Mouse (Mus musculus) heart, postnatal 14 days (tissue): ENCODE measurements around the gene Ppp1r3f. TPM values are rescaled to one million over a fixed set of nuclear protein-coding genes. Genes with fewer than 3 reads are reported as not detected.

Source experiments
- DNase-seq, 2 experiments: peaks; one replicate each; pipeline ENCODE4 v3.0.0; 2021 to 2022
- intact Hi-C: fragments of 180-260 bp; cut with DNase I; formaldehyde crosslinking; loops from one replicate; pipeline ENCODE4 v1.15.1; 2025
- long read RNA-seq, 2 experiments: library from polyadenylated mRNA; stranded (forward); transcript quantifications; one replicate each; pipeline ENCODE4 v2.0.0; 2021
- total RNA-seq, 2 experiments: library from RNA; stranded (reverse); gene quantifications; 2 replicates each; pipeline ENCODE4 v1.2.3; 2021

Gene Ppp1r3f
- total RNA-seq = 1 to 10 TPM; 2.3 to 2.6 TPM
- long read RNA-seq, experiment 1, partial matches to known transcripts = 0 of 2 reads
- long read RNA-seq, experiment 1, other reads (novel, unspliced or antisense) = 0 of 2 reads
- long read RNA-seq, experiment 2, full-length matches to known transcripts = 4 of 4 reads
- long read RNA-seq, experiment 2, partial matches to known transcripts = 0 of 4 reads
- long read RNA-seq, experiment 2, other reads (novel, unspliced or antisense) = 0 of 4 reads

GRCm38 (mm10) chrX:7574087-7574884 lies at the start of gene Ppp1r3f:
Gene Ppp1r3f, minus strand, starts transcription at chrX:7574283.
- intact Hi-C loops = loop anchor here (2.0 to 5.0 kb wide), 2 partner anchors 31 to 78 kb away; partner anchors contain the start of gene Ccdc22
- DNase-seq = peak; percentile 86 to 88

- no peak for DNase-seq
- intact Hi-C loops = no loop called here
Measured at GRCm38 (mm10) chrX:7617889-7618551, 43.9 kb upstream of the Ppp1r3f start.

- intact Hi-C loops = no loop called here
- no peak for DNase-seq
Measured at GRCm38 (mm10) chrX:7610536-7611258, 36.6 kb upstream of the Ppp1r3f start.

GRCm38 (mm10) chrX:7610035-7610434 lies 36.0 kb upstream of the Ppp1r3f start:
- DNase-seq = no peak
- intact Hi-C loops = no loop called here

GRCm38 (mm10) chrX:7606783-7607182 lies 32.7 kb upstream of the Ppp1r3f start, which contains the start of gene Cacna1f:
Gene Cacna1f, plus strand, starts transcription at chrX:7607083.
- no peak for DNase-seq
- intact Hi-C loops = no loop called here

- intact Hi-C loops = loop anchor here (2.0 kb wide), 1 partner anchor 31 kb away; the partner anchor contains the start of gene Ppp1r3f
- no peak for DNase-seq
Measured at GRCm38 (mm10) chrX:7605575-7605941, 31.5 kb upstream of the Ppp1r3f start.

- intact Hi-C loops = loop anchor here (2.0 kb wide), 1 partner anchor 30 kb away; the partner anchor contains the start of gene Ppp1r3f
- DNase-seq = peak; percentile 78 to 84
Measured at GRCm38 (mm10) chrX:7604879-7605574, 30.9 kb upstream of the Ppp1r3f start, which contains the start of gene Ccdc22. Gene Ccdc22, minus strand, starts transcription at chrX:7605517.

- intact Hi-C loops = loop anchor here (2.0 kb wide), 1 partner anchor 29 kb away; the partner anchor contains the start of gene Ppp1r3f
- no peak for DNase-seq
Measured at GRCm38 (mm10) chrX:7604004-7604403, 29.9 kb upstream of the Ppp1r3f start.

- no peak for DNase-seq
- intact Hi-C loops = no loop called here
Measured at GRCm38 (mm10) chrX:7595371-7595770, 21.3 kb upstream of the Ppp1r3f start.

GRCm38 (mm10) chrX:7586356-7586755 lies 12.3 kb upstream of the Ppp1r3f start:
- no peak for DNase-seq
- intact Hi-C loops = no loop called here

- no peak for DNase-seq
- intact Hi-C loops = no loop called here
Measured at GRCm38 (mm10) chrX:7583881-7584280, 9.8 kb upstream of the Ppp1r3f start.

GRCm38 (mm10) chrX:7581151-7581550 lies 7.1 kb upstream of the Ppp1r3f start:
- DNase-seq = no peak
- intact Hi-C loops = no loop called here

- no peak for DNase-seq
- intact Hi-C loops = loop anchor here (2.0 to 5.0 kb wide), 2 partner anchors 30 to 77 kb away; partner anchors contain the start of gene Ccdc22
Measured at GRCm38 (mm10) chrX:7574885-7575231, 775 bp upstream of the Ppp1r3f start.

GRCm38 (mm10) chrX:7573176-7574086 lies 652 bp downstream of the Ppp1r3f start, which contains the start of gene Foxp3:
Gene Foxp3, plus strand, starts transcription at chrX:7573644.
- DNase-seq = peak in 1 of 2 experiments; percentile 5
- intact Hi-C loops = loop anchor here (2.0 to 5.0 kb wide), 2 partner anchors 31 to 79 kb away; partner anchors contain the start of gene Ccdc22

GRCm38 (mm10) chrX:7572466-7572865 lies 1.6 kb downstream of the Ppp1r3f start:
- intact Hi-C loops = loop anchor here (5.0 kb wide), 1 partner anchor 80 kb away; no protein-coding TSS in a partner anchor
- no peak for DNase-seq

GRCm38 (mm10) chrX:7571565-7572136 lies 2.4 kb downstream of the Ppp1r3f start:
- intact Hi-C loops = loop anchor here (5.0 kb wide), 1 partner anchor 81 kb away; no protein-coding TSS in a partner anchor
- DNase-seq = no peak

- intact Hi-C loops = loop anchor here (5.0 kb wide), 1 partner anchor 82 kb away; no protein-coding TSS in a partner anchor
- peak in 1 of 2 experiments; percentile 26 for DNase-seq
Measured at GRCm38 (mm10) chrX:7570481-7571175, 3.5 kb downstream of the Ppp1r3f start.
